Mouse (Mus musculus) 3134 (cell line): ENCODE measurements around the gene Uqcc3.
A peak's percentile ranks its signal among the peaks of the same experiment; 100 is the strongest.
"Not testable (repeated sequence)": the region's sequence is repeated elsewhere in the genome, so short reads cannot be mapped to it uniquely, and the experiment has no call there.

Experiments
- DNase-seq: peaks from one replicate; pipeline ENCODE4 v3.0.0-alpha.2; 2011; ENCODE audit warnings: low spot score; ENCODE audit not compliant: insufficient read length; ENCODE audit errors: extremely low read depth

The Uqcc3 gene

DNA sequence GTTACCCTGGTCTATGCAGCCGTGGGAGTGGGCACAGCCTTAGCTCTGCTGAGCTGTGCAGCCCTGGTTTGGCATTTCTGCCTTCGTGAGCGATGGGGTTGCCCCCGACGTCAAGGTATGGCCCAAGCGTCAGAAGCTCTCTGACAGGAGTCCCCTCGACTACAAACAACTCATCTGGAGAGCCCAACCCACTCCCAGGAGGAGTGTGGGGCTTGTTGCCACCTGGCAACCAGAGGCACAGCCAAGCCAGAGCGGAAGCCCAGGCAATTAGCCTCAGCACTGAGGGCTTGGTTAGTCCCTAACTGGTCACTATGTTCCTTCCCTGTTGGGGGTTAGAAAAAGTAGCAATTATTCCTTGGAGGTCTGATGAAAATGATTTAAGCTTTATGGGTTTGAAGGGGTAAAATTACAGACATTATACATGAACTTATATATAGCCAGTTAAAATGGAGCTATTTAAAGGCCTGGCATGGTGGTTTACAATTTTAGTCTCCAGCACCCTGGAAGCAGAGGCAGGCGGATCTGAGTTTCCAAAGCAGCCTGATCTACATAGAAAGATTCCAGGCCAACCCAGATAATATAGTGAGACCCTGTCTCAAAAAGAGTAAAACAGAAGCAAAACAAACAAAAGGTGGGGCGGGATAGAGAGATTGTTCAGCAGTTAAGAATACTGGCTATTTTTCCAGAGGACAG, 28.3 kb downstream of the Uqcc3 start:
- no peak for DNase-seq

DNA sequence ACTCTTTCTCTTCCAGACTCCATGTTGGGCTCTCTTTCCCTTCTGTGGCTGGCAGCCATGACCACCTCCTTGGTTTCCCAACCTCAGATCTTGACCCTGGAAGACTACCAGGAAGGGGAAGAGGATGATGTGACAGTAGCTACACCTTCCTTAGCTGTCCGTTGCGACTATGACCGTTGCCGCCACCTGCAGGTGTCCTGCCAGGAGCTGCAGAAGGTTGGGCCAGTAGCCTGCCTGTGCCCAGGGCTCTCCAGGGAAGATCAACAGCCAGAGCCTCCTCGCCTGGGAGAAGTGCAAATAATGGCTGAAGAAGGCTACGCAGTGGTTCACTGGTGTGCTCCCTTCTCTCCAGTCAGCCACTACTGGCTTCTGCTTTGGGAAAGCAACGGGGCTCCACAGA, 29.1 kb downstream of the Uqcc3 start:
- no peak for DNase-seq

DNA sequence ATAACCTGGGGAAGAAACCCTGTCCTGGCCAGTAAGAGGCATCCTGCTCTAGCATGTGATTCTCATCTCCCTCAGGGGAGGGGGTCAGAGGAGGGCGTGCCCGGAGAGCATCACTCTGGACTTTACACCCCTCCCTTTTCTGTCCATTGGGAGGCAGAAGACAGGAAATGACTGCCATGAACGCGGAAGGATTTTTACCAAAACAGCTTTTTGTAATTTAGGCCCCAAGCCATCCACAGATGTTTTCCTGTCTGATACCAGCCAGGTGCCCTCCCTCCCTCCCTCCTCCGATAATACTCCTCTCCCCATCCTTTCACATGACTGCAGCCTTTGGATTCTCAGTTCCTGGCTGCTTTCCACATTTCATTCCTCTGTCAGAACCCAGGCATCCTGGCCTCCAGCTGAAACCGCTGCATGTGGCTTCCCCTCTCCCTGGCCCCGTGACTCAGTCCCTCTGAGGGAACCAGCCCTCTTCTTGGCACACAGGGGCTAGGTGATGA, 30.3 kb downstream of the Uqcc3 start, which contains the start of gene Lrrn4cl:
Gene Lrrn4cl, plus strand, starts transcription at position 367 of the 500 bp plus-strand sequence.
- DNase-seq, result peak; percentile 73

DNA sequence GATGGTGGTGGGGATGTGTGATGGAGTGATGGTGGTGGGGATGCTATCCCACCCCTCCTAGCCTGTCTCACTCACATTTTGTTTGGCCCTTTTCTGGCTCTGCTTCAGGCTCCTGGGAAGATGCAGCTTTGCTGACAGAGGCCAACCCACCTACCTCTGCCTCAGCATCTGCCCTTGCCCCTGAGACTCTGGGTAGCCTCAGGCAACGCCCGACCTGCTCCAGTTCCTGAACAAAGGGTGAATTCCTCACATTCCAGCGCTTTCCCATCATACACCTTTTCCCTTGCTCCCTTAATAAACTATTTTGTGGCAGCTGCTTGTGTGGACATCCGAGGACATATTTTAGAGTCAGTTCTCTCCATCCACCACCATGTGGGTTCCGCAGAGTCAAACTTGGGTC, 32.4 kb downstream of the Uqcc3 start:
- no peak for DNase-seq

DNA sequence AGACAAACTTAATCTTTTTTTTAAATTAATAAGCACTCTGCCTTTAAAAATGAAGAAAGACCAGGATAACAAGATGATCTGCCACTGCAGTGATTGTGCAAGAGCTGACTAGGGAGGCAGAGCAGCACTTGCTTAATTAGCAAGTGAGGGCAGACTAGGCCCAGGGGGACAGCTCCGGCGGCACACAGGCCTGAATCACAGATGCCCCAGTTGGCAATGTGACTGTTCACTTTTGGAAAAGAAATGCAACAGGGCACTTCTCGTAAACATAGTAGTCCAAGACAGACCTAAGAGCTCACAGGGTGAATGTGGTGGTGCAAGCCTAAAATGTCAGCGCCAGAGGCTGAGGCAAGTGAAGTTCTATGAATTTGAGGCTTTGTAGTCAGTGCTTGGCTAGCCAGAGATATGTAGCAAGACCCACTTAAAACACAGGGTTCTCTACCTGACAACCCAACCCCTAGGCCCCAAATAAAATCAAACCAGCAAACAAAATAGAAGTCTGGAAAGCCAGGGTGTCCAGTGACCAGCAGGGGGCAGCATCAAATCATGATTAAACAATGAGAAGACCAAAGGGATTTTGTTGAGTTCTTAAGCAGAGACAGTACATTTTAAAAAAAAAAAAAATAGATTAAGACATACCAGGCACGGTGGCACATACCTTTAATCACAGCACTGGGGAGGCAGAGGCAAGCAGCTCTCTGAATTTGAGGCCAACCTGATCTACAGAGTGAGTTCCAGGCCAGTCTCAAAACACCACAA, 36.2 kb downstream of the Uqcc3 start:
- no peak for DNase-seq

DNA sequence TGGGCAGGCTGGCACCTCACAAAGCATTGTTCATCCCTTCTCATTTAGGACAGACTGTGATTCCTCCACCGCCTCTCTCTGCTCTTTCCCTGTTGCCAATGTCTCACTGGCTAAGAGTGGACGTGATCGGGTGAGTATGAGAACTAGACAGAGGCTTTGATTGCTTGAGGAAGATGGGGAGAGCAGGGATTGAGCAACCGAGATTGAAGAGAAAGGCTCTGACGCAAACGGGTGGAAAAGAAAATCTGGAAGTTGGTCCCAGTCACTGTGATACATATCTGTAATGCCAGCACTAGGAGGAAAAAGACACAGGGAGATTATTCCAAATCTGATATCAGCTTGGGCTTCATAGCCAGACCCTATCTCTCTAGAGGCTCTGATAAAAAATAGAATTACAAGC, 37.8 kb downstream of the Uqcc3 start:
- no peak for DNase-seq

DNA sequence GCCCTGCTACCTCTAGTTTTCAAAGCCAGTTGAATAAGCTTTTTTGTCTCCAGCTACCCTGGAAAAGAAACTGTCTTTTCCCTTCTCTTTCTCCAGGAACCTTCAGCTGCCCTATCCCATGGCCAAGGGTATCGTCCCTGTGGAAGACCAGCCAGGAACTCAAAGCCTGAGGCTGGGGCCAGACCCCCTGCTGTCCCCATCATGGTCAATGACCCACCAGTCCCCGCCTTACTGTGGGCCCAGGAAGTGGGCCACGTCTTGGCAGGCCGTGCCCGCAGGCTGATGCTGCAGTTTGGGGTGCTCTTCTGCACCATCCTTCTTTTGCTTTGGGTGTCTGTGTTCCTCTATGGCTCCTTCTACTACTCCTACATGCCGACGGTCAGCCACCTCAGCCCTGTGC, 39.7 kb downstream of the Uqcc3 start:
- no peak for DNase-seq

DNA sequence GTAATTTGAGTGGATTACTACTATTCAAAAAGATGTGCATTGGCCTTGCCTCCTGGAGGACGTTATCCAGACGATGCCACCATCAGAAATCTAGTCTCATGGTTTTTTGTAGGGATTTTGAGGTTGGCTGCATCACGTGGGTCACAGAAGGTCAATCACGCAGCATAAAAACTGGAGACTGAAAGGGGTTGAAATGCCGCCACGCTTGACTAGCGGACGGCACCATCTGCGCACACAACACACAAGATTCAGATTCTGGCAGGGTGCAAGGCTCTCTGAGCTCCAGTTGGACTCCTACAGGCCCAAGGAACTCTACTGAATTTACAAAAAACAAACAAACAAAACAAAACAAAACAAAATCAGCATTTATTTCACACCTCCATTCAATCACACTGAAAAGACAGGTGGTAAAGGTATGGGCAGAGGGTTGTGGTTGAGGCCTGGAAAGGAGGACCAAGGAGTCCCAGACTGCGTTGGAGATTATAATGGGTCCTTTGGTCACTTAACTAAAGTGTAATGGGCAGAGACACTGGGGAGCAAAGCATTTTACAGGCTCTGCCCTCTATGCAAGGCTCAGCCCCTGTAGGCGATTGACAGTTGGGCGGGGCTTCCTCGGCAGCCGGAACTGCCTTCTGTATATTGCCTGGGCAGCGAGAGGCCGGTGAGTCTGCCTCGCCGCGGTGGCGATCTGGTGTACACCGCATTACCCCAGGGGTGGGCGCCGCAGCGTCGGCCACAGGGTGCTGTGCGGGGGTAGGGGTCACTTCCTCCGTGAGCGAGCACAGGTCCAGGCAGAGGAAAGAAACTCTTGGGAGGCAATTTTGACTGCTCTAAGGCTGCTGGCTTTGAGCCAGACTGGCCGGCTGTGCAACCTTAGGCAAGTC, 40.6 kb downstream of the Uqcc3 start:
- DNase-seq, result peak; percentile 19

DNA sequence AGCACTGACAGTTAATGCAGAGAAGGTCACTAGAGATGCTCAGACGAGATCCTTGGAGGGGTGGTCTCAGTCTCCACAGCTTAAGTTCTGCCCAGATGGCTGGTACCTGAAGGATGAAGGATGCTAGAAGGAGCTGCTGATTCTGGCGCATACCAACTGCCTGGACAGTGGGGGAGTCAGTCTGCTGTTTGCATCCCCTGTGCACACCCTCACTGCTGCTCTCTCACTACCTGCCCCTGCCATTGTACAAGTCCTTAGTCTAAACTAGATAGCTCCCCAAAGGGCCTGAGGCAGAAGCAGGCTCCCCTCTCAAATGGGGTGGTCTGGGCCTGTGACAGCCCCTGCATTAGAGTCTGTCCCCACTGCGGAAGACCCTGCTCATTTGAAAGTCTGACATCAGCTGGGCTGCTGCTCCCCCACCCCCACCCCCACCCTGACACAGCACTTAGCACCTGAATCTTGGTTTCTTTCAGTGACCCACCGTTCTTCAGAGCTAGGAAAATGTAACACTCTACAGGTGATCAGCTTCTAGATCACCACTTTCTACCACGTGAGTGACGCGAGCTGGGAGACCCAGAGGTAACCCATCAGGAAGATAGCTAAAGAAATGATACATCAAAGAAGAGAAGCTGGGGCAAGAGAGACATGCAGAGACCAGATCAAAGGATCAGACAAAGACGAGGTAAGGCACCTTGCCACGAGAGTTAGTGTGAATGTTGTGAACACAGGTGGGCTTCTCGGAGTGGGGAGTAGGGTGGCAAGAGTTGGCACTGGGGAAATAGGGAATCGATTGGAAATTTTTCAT, 41.4 kb downstream of the Uqcc3 start, which contains the start of gene Gng3:
Gene Gng3, minus strand, starts transcription at position 92 of the 805 bp plus-strand sequence.
- DNase-seq, result no peak

DNA sequence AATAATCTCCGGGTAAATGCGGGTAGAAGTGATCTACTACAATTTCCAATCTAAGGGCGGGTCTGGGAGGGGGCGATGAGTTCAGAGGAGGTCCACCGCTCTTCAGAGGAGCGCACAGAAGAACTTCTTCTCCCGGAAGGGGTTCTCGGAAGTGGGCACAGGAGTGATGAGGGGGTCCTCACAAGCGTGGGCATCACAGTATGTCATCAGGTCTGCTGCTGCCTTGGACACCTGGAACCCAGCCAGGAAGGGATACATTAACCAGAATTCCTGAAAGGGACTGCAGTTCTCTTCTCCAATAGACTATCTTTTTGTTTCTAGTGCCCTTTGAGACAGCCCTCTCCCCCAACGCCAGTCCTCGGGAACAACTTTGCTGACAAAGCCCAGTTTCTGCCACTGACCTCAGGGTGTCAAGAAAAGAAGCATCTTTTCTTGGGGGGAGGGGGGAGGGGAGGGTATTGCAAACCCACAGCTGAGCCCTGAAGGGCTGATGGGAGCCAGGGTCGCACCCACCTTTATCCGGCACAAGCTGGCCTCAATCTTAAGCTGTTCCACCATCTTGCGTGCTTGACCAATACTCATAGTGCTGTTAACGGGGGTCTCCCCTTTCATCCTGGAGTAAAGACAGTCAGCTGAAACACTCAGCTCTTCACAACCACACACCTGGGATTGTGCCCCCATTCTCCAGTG, 42.5 kb downstream of the Uqcc3 start:
- DNase-seq, result no peak

DNA sequence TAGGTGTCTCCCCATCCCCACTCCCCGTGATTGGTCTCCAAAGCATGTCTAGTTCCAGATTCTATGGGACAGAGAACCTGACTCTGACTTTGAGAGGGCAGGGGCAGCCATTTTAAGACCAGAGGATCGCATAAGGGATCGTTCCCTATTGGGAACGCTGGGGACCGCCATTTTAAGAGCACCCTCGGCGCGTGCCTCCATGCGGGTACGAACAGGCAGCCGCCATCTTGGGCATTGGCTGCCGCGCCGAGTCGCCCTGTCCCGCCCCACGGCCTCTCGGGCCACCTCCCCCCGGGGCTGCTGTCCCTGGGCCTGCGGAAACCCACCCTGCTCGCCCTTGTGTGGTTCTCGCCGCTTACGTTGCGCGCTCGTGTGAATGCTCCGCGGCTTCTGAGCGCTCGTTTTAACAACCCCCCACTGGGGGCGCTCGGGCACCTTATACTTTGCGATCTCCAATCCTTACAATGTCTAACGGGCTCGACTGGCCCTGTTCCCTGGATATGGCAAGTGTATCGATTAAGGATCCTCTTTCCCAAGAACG, 43.4 kb downstream of the Uqcc3 start, which contains the start of gene Bscl2:
Gene Bscl2, plus strand, starts transcription at position 217 of the 541 bp plus-strand sequence.
- peak; percentile 17 for DNase-seq

DNA sequence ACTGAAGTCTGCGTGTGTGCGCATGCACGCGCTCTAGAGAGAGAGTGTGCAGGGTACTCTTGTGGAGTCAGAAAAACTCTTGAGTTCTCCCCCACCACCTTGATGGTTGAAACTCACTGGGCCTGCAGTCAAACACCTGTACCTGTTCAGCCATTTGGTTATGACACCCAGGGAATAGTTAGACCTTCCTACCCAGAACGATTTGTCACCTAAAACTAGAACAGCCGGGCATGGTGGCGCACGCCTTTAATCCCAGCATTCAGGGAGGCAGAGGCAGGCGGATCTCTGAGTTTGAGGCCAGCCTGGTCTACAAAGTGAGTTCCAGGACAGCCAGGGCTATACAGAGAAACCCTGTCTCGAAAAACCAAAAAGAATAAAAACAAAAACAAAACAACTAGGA, 44.4 kb downstream of the Uqcc3 start:
- not testable (repeated sequence) for DNase-seq

DNA sequence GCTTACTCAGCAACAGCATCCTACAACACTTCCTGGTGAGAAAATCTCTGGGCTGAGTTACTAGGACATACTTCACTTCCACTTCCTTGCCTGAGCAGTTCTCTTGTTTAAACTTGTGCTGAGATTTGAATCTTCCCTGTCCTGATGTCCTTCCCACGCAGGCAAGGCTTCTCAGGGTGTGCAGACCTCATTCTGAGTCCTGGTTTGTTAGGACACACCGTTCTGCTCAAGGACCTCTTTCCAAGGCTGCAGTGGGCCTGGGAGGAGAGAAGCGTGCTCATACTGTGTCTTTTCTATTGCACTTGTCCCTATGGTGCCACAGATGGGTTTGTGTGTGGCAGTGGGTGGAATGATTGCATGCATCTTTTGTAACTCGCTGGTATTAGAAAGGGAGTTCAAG, 47.8 kb downstream of the Uqcc3 start:
- DNase-seq, result no peak

DNA sequence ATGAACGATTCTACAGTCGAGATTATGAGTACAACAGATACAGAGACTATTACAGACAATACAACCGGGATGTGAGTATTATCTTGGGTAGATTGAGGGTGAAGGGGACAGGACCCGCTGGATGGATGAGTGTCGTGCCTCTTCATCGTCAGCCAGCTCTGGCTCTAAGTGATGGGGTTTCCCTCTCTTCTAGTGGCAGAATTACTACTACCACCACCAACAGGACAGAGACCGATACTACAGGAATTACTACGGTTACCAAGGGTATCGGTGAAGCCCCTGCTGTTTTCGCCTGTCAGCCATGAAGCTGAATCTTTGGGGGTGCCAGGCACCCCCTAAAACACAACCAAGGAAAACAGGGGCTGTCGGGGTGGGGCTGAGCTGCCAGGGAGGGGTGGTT, 49.5 kb downstream of the Uqcc3 start:
- no peak for DNase-seq

DNA sequence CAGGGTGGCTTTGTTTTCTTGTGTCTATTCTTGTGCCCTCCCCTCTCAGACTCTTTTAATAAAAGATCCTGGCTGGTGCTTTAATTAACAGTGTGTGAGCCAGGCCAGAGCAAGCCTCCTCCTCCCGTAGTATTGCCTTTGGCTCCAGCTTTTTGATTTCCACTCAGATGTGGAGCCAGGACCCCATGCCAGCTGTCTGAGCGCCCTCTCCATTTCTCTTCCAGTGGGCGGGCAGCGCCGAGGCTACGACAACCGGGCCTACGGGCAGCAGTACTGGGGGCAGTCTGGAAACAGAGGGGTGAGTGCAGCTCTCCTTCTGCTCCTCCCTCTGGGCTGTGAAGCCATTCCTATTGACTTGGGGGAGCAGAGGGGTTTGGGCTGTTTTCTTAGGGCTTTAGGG, 50.1 kb downstream of the Uqcc3 start:
- no peak for DNase-seq
